Mouse (Mus musculus): ENCODE results near the gene Arrdc1.
A peak's percentile ranks its signal among the peaks of the same experiment; 100 is the strongest.
"Not testable (repeated sequence)": the region's sequence is repeated elsewhere in the genome, so short reads cannot be mapped to it uniquely, and the experiment has no call there.

Gene Arrdc1

DNA sequence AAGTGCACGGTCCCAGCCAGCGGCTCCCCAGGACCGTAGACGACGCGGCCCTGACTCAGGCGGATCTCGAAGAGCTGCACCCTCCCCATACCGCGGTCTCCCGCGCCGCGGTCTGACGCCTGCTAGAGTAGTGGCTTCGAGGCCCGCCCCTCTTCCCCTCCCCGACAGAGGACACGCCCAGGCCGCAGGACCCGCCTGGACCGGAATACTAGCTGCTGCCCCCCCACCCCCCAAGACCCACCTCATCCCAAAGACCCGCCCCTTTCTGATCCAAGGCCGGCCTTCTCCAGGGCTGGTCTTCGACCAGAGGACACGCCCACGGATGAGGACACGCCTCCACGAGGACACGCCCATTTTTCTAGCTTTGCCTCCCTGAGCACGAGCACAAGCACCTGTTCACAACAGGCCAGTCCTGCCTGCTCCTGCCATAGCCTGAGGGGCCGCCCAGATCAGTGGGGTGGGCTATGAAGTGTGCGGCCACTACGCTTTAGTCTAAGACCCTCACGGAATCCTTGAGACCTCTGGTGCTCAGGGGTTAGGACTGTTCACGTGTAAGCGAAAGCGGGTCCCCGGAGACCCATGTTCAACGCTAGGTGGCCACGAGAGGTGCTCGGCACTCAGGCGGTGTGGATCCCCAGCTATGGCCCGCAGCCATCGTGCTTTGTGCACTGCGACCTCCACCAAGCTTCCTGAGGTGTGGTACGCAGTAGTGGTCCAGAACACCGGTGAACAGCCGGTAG lies at the start of gene Arrdc1:
Gene Arrdc1 (minus strand): TSS at position 196 of the 740 bp plus-strand sequence.
- DNase-seq (ENCODE audit: extremely low read depth, insufficient read length, low spot score), result peak; percentile 95

GRCm38 (mm10) chr2:24976960-24977359 lies 41.9 kb upstream of the Arrdc1 start:
- no peak for DNase-seq (ENCODE audit: extremely low read depth, insufficient read length, low spot score)

DNA sequence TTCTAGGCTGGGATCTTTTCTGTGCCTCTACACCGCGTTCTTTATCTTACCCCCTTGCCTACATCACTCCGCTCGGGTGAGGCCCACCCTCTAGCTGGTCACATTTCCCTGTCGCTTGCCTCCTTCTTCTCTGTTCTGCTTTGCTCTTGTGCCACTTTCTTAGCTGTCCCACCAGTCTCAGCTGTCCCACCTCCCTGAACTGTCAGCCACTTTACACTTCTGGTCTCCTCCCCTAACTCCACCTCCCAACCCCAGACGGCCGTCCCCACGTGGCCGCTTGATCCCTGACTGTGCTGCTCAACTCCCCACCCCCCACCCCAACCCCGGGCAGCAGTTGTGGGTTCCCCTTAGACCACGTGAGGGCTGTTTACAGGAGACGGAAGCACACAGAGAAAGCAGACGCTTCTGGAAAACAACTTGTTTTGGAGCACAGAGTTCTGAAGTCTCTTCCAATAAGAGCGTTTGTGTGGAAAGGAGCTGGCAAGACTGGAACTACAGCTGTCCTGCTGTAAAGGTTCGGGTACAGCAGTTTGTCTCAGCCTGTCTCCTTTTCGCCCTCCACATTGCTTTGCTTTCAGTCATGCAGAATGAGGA lies 40.7 kb upstream of the Arrdc1 start, which contains the start of gene Pnpla7:
Gene Pnpla7 (plus strand): TSS at position 330 of the 594 bp plus-strand sequence.
- peak; percentile 81 for DNase-seq (ENCODE audit: extremely low read depth, insufficient read length, low spot score)

DNA sequence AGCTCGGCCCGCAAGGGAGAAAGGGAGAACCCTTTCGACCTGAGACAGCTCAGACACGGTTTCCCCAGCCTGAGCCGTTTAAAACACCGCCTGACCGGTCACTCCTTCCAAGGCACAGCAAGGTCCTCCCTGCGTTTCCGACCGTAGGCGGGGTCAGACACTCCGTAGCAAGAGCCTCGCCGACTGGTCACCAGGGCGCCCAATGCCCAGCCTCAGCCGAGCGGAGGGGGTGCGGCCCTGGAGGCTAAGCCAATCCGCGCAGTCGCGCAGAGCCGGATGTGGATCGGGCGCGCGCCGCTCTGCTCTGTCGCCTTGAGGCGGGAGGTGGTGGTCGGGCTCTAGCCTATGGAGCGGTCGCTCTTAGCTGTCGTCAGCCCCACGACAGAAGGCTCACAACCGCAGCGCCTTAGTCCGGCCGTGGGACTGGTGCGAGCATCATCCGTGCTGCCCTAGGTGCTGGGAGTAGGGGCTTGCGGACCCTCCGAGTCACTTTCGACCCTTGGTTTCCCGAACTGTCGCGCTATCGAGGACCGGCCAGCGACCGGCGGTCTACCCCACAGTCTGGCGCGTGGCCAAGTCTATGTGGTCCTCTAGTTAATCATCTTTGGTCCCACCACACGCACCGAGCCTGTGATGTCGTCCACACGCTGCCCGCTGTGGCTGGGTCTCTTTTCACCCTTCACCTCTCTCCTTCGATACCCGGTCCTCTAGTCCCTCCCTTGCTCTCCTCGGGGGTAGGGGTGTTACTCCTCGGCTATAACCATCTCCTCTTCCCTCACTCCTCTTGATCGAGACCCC lies 40.1 kb upstream of the Arrdc1 start, which contains the start of gene Mrpl41:
Gene Mrpl41 (minus strand): TSS at position 193 of the 798 bp plus-strand sequence.
- peak; percentile 99 for DNase-seq (ENCODE audit: extremely low read depth, insufficient read length, low spot score)

- not testable (repeated sequence) for DNase-seq (ENCODE audit: extremely low read depth, insufficient read length, low spot score)
These were observed 39.4 kb upstream of the Arrdc1 start for GRCm38 (mm10) chr2:24974452-24974851.

GRCm38 (mm10) chr2:24970386-24970785 lies 35.3 kb upstream of the Arrdc1 start:
- no peak for DNase-seq (ENCODE audit: extremely low read depth, insufficient read length, low spot score)

DNA sequence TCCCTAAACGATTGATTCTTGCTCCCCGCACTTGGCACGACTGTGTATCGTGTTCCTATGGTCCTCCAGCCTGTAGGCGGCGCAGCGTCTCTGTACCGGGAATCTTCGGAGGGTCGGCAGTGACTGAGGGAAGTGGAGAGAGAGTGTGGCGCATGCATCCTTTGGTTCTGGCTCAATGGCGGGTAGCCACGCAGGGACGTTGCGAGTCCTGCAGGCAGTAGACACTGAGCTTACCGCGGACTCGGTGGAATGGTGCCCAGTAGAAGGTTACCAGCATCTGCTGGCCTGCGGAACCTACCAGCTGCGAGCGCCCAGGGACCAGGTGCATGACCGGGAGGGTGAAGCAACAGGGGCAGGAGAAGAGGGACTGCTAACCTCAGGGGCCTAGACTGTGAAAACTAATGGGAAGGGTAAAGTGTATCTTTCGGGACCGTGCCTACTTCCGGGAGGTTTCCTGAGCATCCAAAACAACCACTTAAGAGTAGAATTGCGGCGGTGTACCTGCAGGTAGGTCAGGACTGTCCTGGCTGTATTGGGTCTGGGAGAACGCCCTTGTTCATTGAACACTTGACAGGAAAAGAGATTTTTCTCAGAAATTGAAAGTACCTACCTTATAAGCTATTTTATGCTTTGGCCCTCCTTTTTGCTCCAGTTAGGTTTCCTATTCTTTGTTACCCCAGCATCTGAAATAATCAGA lies 27.4 kb upstream of the Arrdc1 start, which contains the start of gene Dph7:
Gene Dph7 (plus strand): TSS at position 97 of the 697 bp plus-strand sequence.
- DNase-seq (ENCODE audit: extremely low read depth, insufficient read length, low spot score), result peak; percentile 81

DNA sequence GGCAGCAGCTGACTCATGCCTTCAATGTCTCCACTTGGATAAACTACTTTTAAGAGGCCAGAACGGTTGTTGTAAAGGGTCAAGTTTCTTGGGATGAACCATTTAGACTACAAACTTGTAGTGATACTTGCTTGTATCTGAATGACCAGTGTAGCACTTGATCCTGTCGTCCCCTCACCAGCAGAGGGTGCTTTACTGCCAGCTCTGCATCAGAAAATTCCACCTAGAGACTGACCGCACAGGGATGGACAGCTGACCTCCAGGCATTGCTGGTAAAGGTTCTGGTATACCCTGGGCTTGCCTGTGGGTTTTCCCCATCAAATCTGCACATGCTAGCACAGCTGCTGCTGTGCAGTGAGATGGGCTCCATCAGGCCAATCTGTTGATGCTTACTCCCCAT lies 25.9 kb upstream of the Arrdc1 start:
- DNase-seq (ENCODE audit: extremely low read depth, insufficient read length, low spot score), result no peak

- no peak for DNase-seq (ENCODE audit: extremely low read depth, insufficient read length, low spot score)
These were observed 17.5 kb upstream of the Arrdc1 start for GRCm38 (mm10) chr2:24952537-24953055.

- peak; percentile 57 for DNase-seq (ENCODE audit: extremely low read depth, insufficient read length, low spot score)
These were observed 15.1 kb upstream of the Arrdc1 start for GRCm38 (mm10) chr2:24950189-24950535.

DNA sequence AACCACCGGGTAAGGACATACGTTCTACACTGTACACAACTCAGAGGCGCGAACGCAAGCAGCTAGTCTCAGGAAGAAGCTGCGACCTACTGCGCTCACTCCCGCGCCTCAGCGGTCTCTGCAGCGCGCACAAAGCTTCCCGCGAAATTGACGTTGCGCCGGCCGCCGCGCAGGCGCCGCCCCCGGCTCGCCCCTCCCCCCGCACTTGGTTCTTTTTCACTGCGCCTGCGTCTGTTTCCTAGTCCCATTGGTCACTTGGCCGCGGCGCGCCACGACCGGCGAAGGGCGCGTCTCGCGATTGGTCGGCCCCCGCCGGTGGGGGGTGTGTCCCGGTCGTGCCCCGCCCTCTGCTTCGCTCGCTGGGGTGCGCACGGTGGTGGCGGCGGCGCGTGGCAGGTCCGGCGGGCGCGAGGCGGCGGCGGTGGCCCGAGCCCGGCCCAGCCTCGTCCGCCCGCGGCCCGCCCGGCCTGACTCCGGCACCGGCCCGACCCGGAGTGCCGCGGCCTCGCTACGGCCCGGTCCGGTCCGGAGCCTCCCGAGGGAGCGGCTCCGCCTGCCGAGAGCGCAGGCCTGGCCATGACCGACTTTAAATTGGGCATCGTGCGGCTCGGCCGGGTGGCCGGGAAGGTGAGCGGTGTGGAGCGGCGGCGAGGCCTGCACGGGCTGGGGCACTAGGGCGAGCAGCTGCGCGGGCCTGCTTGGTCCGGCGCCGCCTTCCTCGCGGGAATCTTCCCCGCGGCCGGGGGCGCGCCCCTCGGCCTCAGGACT lies 14.6 kb upstream of the Arrdc1 start, which contains the start of gene Zmynd19:
Gene Zmynd19 (plus strand): TSS at position 372 of the 768 bp plus-strand sequence.
- peak; percentile 96 for DNase-seq (ENCODE audit: extremely low read depth, insufficient read length, low spot score)

DNA sequence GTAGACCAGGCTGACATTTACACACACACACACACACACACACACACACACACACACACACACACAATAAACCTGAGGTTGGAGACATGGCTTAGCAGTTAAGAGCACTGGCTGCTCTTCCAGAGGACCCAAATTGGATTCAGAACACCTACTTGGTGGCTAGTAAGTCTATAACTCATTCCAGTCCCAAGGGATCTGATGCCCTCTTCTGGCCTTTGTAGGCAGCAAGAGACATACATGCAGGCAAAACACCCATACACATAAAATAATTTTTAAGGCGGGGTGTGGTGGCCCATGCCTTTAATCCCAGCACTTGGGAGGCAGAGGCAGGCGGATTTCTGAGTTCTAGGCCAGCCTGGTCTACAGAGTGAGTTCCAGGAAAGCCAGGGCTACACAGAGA lies 9.3 kb upstream of the Arrdc1 start:
- peak; percentile 32 for DNase-seq (ENCODE audit: extremely low read depth, insufficient read length, low spot score)

GRCm38 (mm10) chr2:24942092-24942491 lies 7.0 kb upstream of the Arrdc1 start:
- no peak for DNase-seq (ENCODE audit: extremely low read depth, insufficient read length, low spot score)

- no peak for DNase-seq (ENCODE audit: extremely low read depth, insufficient read length, low spot score)
These were observed 550 bp downstream of the Arrdc1 start for GRCm38 (mm10) chr2:24934441-24934963.

GRCm38 (mm10) chr2:24929593-24929992 lies 5.5 kb downstream of the Arrdc1 start:
- DNase-seq (ENCODE audit: extremely low read depth, insufficient read length, low spot score), result no peak

- no peak for DNase-seq (ENCODE audit: extremely low read depth, insufficient read length, low spot score)
These were observed 5.9 kb downstream of the Arrdc1 start for GRCm38 (mm10) chr2:24929119-24929518.

- DNase-seq (ENCODE audit: extremely low read depth, insufficient read length, low spot score), result no peak
These were observed 7.1 kb downstream of the Arrdc1 start for GRCm38 (mm10) chr2:24927810-24928479.

DNA sequence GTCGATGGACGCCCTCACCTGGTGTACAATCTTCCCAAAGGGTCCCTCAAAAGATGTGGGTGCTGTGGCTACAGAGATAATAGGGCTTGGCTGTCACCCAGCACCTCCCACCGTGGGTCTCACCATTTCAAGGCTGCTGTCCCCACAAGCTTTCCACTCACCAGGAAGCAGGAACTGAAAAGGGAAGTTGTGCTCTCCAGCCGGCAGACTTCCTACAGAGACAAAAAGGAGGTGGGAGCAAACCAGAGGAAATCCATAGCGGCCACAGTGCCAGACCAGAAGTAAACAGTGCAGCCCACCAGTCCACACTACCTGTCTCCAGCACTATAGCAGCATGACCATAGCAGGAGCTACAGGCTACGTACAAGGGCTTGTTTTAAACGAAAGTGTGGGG lies 8.1 kb downstream of the Arrdc1 start:
- no peak for DNase-seq (ENCODE audit: extremely low read depth, insufficient read length, low spot score)

Measured in 3134 (cell line).